In genomic region chr2:103957649-103958546, GRCm38 (mm10) we compare ENCODE assay signal across 8 mouse cellular contexts. TPM values are rescaled to one million over a fixed set of nuclear protein-coding genes. Genes with fewer than 3 reads are reported as not detected.
DNase-seq lines count a peak whose midpoint lies in the region; ATAC-seq lines count a peak whose summit lies in the region.

Gene Lmo2 (plus strand): TSS chr2:103957986.

- H3K4me2 ChIP-seq in kidney, embryonic 15.5 days, result no peak within 1 kb of the TSS
- no peak within 1 kb of the TSS for H3K4me2 ChIP-seq in limb, embryonic 11.5 days (ENCODE audit: low read depth, severe bottlenecking)
- no peak within 1 kb of the TSS for H3K4me2 ChIP-seq in neural tube, embryonic 14.5 days (ENCODE audit: low read depth, low read length)

- no peak within 1 kb of the TSS for H3K4me3 ChIP-seq in kidney, embryonic 15.5 days (replicated peaks)
- no peak within 1 kb of the TSS for H3K4me3 ChIP-seq in limb, embryonic 11.5 days (ENCODE audit: low read depth, low read length)
- H3K4me3 ChIP-seq in neural tube, embryonic 14.5 days (ENCODE audit: low read depth, low read length), result no peak within 1 kb of the TSS

- DNase-seq in kidney, adult 8-10 months, result no peak
- no peak for DNase-seq in heart, postnatal 10 days
- no peak for DNase-seq in limb, embryonic 11.5 days (ENCODE audit: low spot score)
- DNase-seq in gastrocnemius, adult 18-20 months (ENCODE audit: low spot score), result no peak

- H3K27me3 ChIP-seq in kidney, embryonic 15.5 days, result no peaks in the 10 kb centered on the region
- no peaks in the 10 kb centered on the region for H3K27me3 ChIP-seq in limb, embryonic 11.5 days (ENCODE audit: control insufficient read depth, insufficient read depth, low read length)
- H3K27me3 ChIP-seq in neural tube, embryonic 14.5 days (ENCODE audit: control insufficient read depth, insufficient read depth, low read length), result no peaks in the 10 kb centered on the region

- H3K36me3 ChIP-seq in kidney, embryonic 15.5 days, result no peaks in the 10 kb centered on the region
- H3K36me3 ChIP-seq in limb, embryonic 11.5 days (ENCODE audit: control insufficient read depth, insufficient read depth, low read length), result no peaks in the 10 kb centered on the region
- no peaks in the 10 kb centered on the region for H3K36me3 ChIP-seq in neural tube, embryonic 14.5 days (ENCODE audit: control insufficient read depth, insufficient read depth, low read length)

- no peak within 1 kb of the TSS for H3K9ac ChIP-seq in kidney, embryonic 15.5 days
- no peak within 1 kb of the TSS for H3K9ac ChIP-seq in limb, embryonic 11.5 days (ENCODE audit: low read length)
- H3K9ac ChIP-seq in neural tube, embryonic 14.5 days (replicated peaks; ENCODE audit: low read depth, low read length), result no peak within 1 kb of the TSS

- no peak within 1 kb of the TSS for H3K27ac ChIP-seq in kidney, embryonic 15.5 days
- no peak within 1 kb of the TSS for H3K27ac ChIP-seq in limb, embryonic 11.5 days (replicated peaks; ENCODE audit: low read depth, low read length)
- H3K27ac ChIP-seq in neural tube, embryonic 14.5 days (ENCODE audit: low read depth, low read length), result no peak within 1 kb of the TSS

- no peaks in the 10 kb centered on the region for H3K4me1 ChIP-seq in kidney, embryonic 15.5 days
- H3K4me1 ChIP-seq in limb, embryonic 11.5 days (ENCODE audit: control insufficient read depth, insufficient read depth, low read length), result no peaks in the 10 kb centered on the region
- H3K4me1 ChIP-seq in neural tube, embryonic 14.5 days (ENCODE audit: control insufficient read depth, insufficient read depth, low read length), result no peaks in the 10 kb centered on the region

- intact Hi-C loops in heart, postnatal 10 days (cut with DNase I), result no loop called here

- no peak for ATAC-seq in kidney, embryonic 15.5 days (replicated peaks; ENCODE audit: low FRiP score)
- ATAC-seq in common myeloid progenitor, adult 5-6 weeks (replicated peaks; ENCODE audit: low read depth, poor library complexity, severe bottlenecking), result peak; percentile 43
- no peak for ATAC-seq in limb, embryonic 11.5 days (ENCODE audit: insufficient number of reproducible peaks, low FRiP score, low TSS enrichment, low read depth)
- ATAC-seq in neural tube, embryonic 14.5 days (ENCODE audit: low read depth), result no peak
- no peak for ATAC-seq in activated CD4-positive, CD25-positive, alpha-beta regulatory T cell, adult 4 months

- H3K9me3 ChIP-seq in kidney, embryonic 15.5 days (replicated peaks), result no peaks in the 10 kb centered on the region
- H3K9me3 ChIP-seq in limb, embryonic 11.5 days (ENCODE audit: control insufficient read depth, low read length), result no peaks in the 10 kb centered on the region
- no peaks in the 10 kb centered on the region for H3K9me3 ChIP-seq in neural tube, embryonic 14.5 days (ENCODE audit: control insufficient read depth, low read length)

- 67% methylated on average over 10 of the region's 10 CpGs for WGBS in kidney, embryonic 15.5 days
- 64% methylated on average over 10 of the region's 10 CpGs for WGBS in limb, embryonic 11.5 days
- WGBS in neural tube, embryonic 14.5 days, result 83% methylated on average over 10 of the region's 10 CpGs

RNA-seq across cellular contexts. Expression of gene Lmo2, which starts in this region (rescaled TPM):
- 32.1 and 33.3 TPM in 2 replicates for polyA plus RNA-seq in kidney, embryonic 15.5 days (2015; fragmentation: Nextera tagmentation; extraction: Ambion mirVana)
- 380 and 387 TPM in 2 replicates for total RNA-seq in common myeloid progenitor, adult 5-6 weeks (2017)
- 10 to 100 TPM; 20.8 to 25.1 TPM for total RNA-seq in heart, postnatal 10 days (2021)
- 35.6 and 42.3 TPM in 2 replicates for polyA plus RNA-seq in limb, embryonic 11.5 days (2014; fragmentation: Nextera tagmentation; extraction: Ambion mirVana)
- 64.2 and 68.0 TPM in 2 replicates for polyA plus RNA-seq in neural tube, embryonic 14.5 days (2014; fragmentation: Nextera tagmentation; extraction: Ambion mirVana)
- polyA plus RNA-seq in activated CD4-positive, CD25-positive, alpha-beta regulatory T cell, adult 4 months (2017; shearing (Covaris generic)), result 1 to 10 TPM in 1 of 2 experiments, under 1 TPM in 1; 0.21 to 1.6 TPM
- total RNA-seq in gastrocnemius, adult 18-20 months (2021), result 1 to 10 TPM; 4.9 to 5.9 TPM

Comparison
In these comparisons a context has a peak if more than half of its experiments do, and no peak if none do; other contexts are left out.
1. RNA of gene Lmo2 (total RNA-seq): 380 to 387 TPM in common myeloid progenitor, adult 5-6 weeks; 20.8 to 25.1 TPM in heart, postnatal 10 days and 4.9 to 5.9 TPM in gastrocnemius, adult 18-20 months; every median in the first group is over 10 times any median in the second.
2. RNA of gene Lmo2 (polyA plus RNA-seq): 64.2 to 68.0 TPM in neural tube, embryonic 14.5 days, 35.6 to 42.3 TPM in limb, embryonic 11.5 days and 32.1 to 33.3 TPM in kidney, embryonic 15.5 days; 0.21 to 1.6 TPM in activated CD4-positive, CD25-positive, alpha-beta regulatory T cell, adult 4 months; every median in the first group is over 10 times any median in the second.